Mouse (Mus musculus): ENCODE results near the gene Fat2.

- no peak for TF ChIP-seq CTCF (IDR thresholded peaks at IDR 0.05; ENCODE audit: low read depth)
- TF ChIP-seq EP300 (IDR thresholded peaks at IDR 0.05; ENCODE audit: low read depth): no peak
Measured at GRCm38 (mm10) chr11:55372001-55372400, 35.6 kb upstream of the Fat2 start.

Measured in liver, postnatal 0 days (tissue).